Mouse (Mus musculus) megakaryocyte, embryonic 14.5 days (primary cell): ENCODE results near the gene Hif1an. TPM values are rescaled to one million over a fixed set of nuclear protein-coding genes. Genes with fewer than 3 reads are reported as not detected.
A peak's percentile ranks its signal among the peaks of the same experiment; 100 is the strongest.

Source experiments
- H3K27me3 ChIP-seq: replicated peaks from 2 replicates; pipeline ENCODE3; 2012; ENCODE audit warnings: inconsistent platforms
- H3K36me3 ChIP-seq: replicated peaks from 2 replicates; pipeline ENCODE3; 2012; ENCODE audit warnings: low read length, inconsistent platforms, mixed read lengths
- H3K4me1 ChIP-seq: 2 replicates; pipeline ENCODE4 v1.6.1; 2012; ENCODE audit warnings: inconsistent platforms
- H3K4me3 ChIP-seq: replicated peaks from 2 replicates; pipeline ENCODE3; 2012; ENCODE audit warnings: moderate library complexity, mild to moderate bottlenecking, inconsistent platforms
- H3K9me3 ChIP-seq: 2 replicates; pipeline ENCODE4 v1.6.1; 2012; ENCODE audit warnings: inconsistent platforms
- FLI1 ChIP-seq: IDR thresholded peaks from 2 replicates; pipeline ENCODE4 v1.6.1; 2012; ENCODE audit warnings: low read length, inconsistent platforms, mixed read lengths
- GATA1 ChIP-seq: IDR thresholded peaks from 3 replicates; pipeline ENCODE4 v1.6.1; 2012; ENCODE audit warnings: mixed read lengths, low read length, inconsistent platforms, borderline replicate concordance
- polyA plus RNA-seq: library from polyadenylated mRNA; stranded (reverse); fragments of >175 nt; gene quantifications from 2 replicates; pipeline ENCODE4 v1.2.3, GENCODE M21; 2012; ENCODE audit warnings: low replicate concordance; ENCODE audit not compliant: insufficient read depth

Hif1an gene
- polyA plus RNA-seq, 1 experiment: 2.9 TPM

GRCm38 (mm10) chr19:44535376-44535775 is 27.3 kb upstream of the Hif1an start:
- peaks cover 12% of the 10 kb centered on the region for H3K9me3 ChIP-seq
- TF ChIP-seq GATA1: no peak
- TF ChIP-seq FLI1: no peak
- peaks cover 52% of the 10 kb centered on the region for H3K27me3 ChIP-seq
- no peak overlapping the region for H3K4me3 ChIP-seq
- no peaks in the 10 kb centered on the region for H3K4me1 ChIP-seq
- no peaks in the 10 kb centered on the region for H3K36me3 ChIP-seq

- Histone ChIP-seq H3K9me3 (peaks cover 23% of the 10 kb centered on the region), H3K36me3 (no peaks in the 10 kb centered on the region), H3K4me3 (no peak overlapping the region), H3K4me1 (no peaks in the 10 kb centered on the region), H3K27me3 (peaks cover 38% of the 10 kb centered on the region)
- no peak for TF ChIP-seq FLI1
- TF ChIP-seq GATA1: no peak
These were observed 25.2 kb upstream of the Hif1an start for GRCm38 (mm10) chr19:44537416-44537815.

- peaks cover 34% of the 10 kb centered on the region for H3K27me3 ChIP-seq
- H3K4me1 ChIP-seq: peaks cover 12% of the 10 kb centered on the region
- peaks cover 23% of the 10 kb centered on the region for H3K9me3 ChIP-seq
- H3K4me3 ChIP-seq: no peak overlapping the region
- TF ChIP-seq GATA1 (no peak), FLI1 (no peak)
- H3K36me3 ChIP-seq: peaks cover 2% of the 10 kb centered on the region
These were observed 19.9 kb upstream of the Hif1an start for GRCm38 (mm10) chr19:44542694-44543178.

GRCm38 (mm10) chr19:44544372-44544771 is 18.3 kb upstream of the Hif1an start:
- Histone ChIP-seq H3K4me1 (peaks cover 12% of the 10 kb centered on the region), H3K36me3 (peaks cover 19% of the 10 kb centered on the region), H3K9me3 (peaks cover 21% of the 10 kb centered on the region), H3K27me3 (peaks cover 28% of the 10 kb centered on the region), H3K4me3 (no peak overlapping the region)
- TF ChIP-seq GATA1 (no peak), FLI1 (no peak)

GRCm38 (mm10) chr19:44544775-44545174 is 17.9 kb upstream of the Hif1an start:
- peaks cover 17% of the 10 kb centered on the region for H3K9me3 ChIP-seq
- TF ChIP-seq GATA1: no peak
- TF ChIP-seq FLI1: no peak
- H3K4me1 ChIP-seq: peaks cover 12% of the 10 kb centered on the region
- H3K27me3 ChIP-seq: peaks cover 26% of the 10 kb centered on the region
- peaks cover 23% of the 10 kb centered on the region for H3K36me3 ChIP-seq
- peak overlapping the region; percentile 59 for H3K4me3 ChIP-seq

- peak within 1 kb of the TSS; percentile 91 for H3K4me3 ChIP-seq
- H3K4me1 ChIP-seq: peaks cover 12% of the 10 kb centered on the region
- no peak for TF ChIP-seq GATA1
- TF ChIP-seq FLI1: no peak
- H3K9me3 ChIP-seq: peaks cover 10% of the 10 kb centered on the region; the same call in 1 of the 2 replicates
- peaks cover 30% of the 10 kb centered on the region for H3K36me3 ChIP-seq
- peaks cover 26% of the 10 kb centered on the region for H3K27me3 ChIP-seq
These were observed 17.2 kb upstream of the Hif1an start, which contains the start of gene Sec31b for GRCm38 (mm10) chr19:44545321-44546041. TSS of gene Sec31b (minus strand) at chr19:44545864.

GRCm38 (mm10) chr19:44552731-44553130 is 9.9 kb upstream of the Hif1an start, which contains the start of gene Gm20538:
TSS of gene Gm20538 (minus strand) at chr19:44552831.
- Histone ChIP-seq H3K36me3 (peaks cover 61% of the 10 kb centered on the region), H3K4me3 (peak within 1 kb of the TSS; percentile 18), H3K27me3 (peaks cover 1% of the 10 kb centered on the region), H3K9me3 (no peaks in the 10 kb centered on the region), H3K4me1 (peaks cover 17% of the 10 kb centered on the region)
- TF ChIP-seq FLI1: no peak
- no peak for TF ChIP-seq GATA1

- H3K36me3 ChIP-seq: peaks cover 55% of the 10 kb centered on the region
- peaks cover 3% of the 10 kb centered on the region for H3K27me3 ChIP-seq
- peaks cover 17% of the 10 kb centered on the region for H3K4me1 ChIP-seq
- no peak for TF ChIP-seq FLI1
- no peak for TF ChIP-seq GATA1
- H3K4me3 ChIP-seq: peak overlapping the region; percentile 18
- H3K9me3 ChIP-seq: no peaks in the 10 kb centered on the region
These were observed 9.4 kb upstream of the Hif1an start for GRCm38 (mm10) chr19:44553286-44553685.

- H3K4me3 ChIP-seq: peak overlapping the region; percentile 100
- peaks cover 43% of the 10 kb centered on the region for H3K36me3 ChIP-seq
- no peaks in the 10 kb centered on the region for H3K9me3 ChIP-seq
- peaks cover 17% of the 10 kb centered on the region for H3K4me1 ChIP-seq
- peaks cover 3% of the 10 kb centered on the region for H3K27me3 ChIP-seq
- TF ChIP-seq GATA1 (no peak), FLI1 (no peak)
These were observed 8.2 kb upstream of the Hif1an start for GRCm38 (mm10) chr19:44554490-44554860.

- Histone ChIP-seq H3K9me3 (no peaks in the 10 kb centered on the region), H3K4me1 (peaks cover 17% of the 10 kb centered on the region), H3K4me3 (peak within 1 kb of the TSS; percentile 100), H3K27me3 (peaks cover 3% of the 10 kb centered on the region), H3K36me3 (peaks cover 38% of the 10 kb centered on the region)
- TF ChIP-seq FLI1 (no peak), GATA1 (no peak)
These were observed 7.6 kb upstream of the Hif1an start, which contains the start of gene Ndufb8 for GRCm38 (mm10) chr19:44554861-44555590. TSS of gene Ndufb8 (minus strand) at chr19:44555440.
